Mouse (Mus musculus) kidney, postnatal 36 days (tissue): Measurements from ENCODE around the gene Fmc1.
"Not testable (repeated sequence)": the region's sequence is repeated elsewhere in the genome, so short reads cannot be mapped to it uniquely, and the experiment has no call there.

ENCODE experiments used
- DNase-seq, 2 experiments: peaks; one replicate each; pipeline ENCODE4 v3.0.0; 2021 to 2022; ENCODE audit warnings: mixed read lengths in 2 of 2

Gene Fmc1

GRCm38 (mm10) chr6:38533428-38534405 is at the start of gene Fmc1:
TSS of gene Fmc1 (plus strand) at chr6:38533502.
- DNase-seq: peak; percentile 97 to 99

- DNase-seq: peak; percentile 55 to 79
Measured at GRCm38 (mm10) chr6:38492550-38492949, 40.8 kb upstream of the Fmc1 start.

GRCm38 (mm10) chr6:38495641-38496040 is 37.7 kb upstream of the Fmc1 start:
- DNase-seq: no peak

- DNase-seq: no peak
Measured at GRCm38 (mm10) chr6:38512096-38512495, 21.2 kb upstream of the Fmc1 start.

GRCm38 (mm10) chr6:38512830-38513229 is 20.5 kb upstream of the Fmc1 start:
- DNase-seq: no peak

- DNase-seq: no peak
Measured at GRCm38 (mm10) chr6:38515201-38515600, 18.1 kb upstream of the Fmc1 start.

- peak in 1 of 2 experiments; percentile 25 for DNase-seq
Measured at GRCm38 (mm10) chr6:38523851-38524250, 9.5 kb upstream of the Fmc1 start.

GRCm38 (mm10) chr6:38531211-38531820 is 2.0 kb upstream of the Fmc1 start:
- peak; percentile 36 to 45 for DNase-seq

- DNase-seq: no peak
Measured at GRCm38 (mm10) chr6:38532500-38533420, 542 bp upstream of the Fmc1 start.

- peak; percentile 95 to 99 for DNase-seq
Measured at GRCm38 (mm10) chr6:38534640-38535365, 1.5 kb downstream of the Fmc1 start.

- DNase-seq: no peak
Measured at GRCm38 (mm10) chr6:38535366-38535690, 2.0 kb downstream of the Fmc1 start.

GRCm38 (mm10) chr6:38535788-38536187 is 2.5 kb downstream of the Fmc1 start:
- no peak for DNase-seq

- DNase-seq: not testable (repeated sequence)
Measured at GRCm38 (mm10) chr6:38544141-38544540, 10.8 kb downstream of the Fmc1 start.

GRCm38 (mm10) chr6:38547005-38547404 is 13.7 kb downstream of the Fmc1 start:
- not testable (repeated sequence) for DNase-seq

- no peak for DNase-seq
Measured at GRCm38 (mm10) chr6:38547707-38548106, 14.4 kb downstream of the Fmc1 start.

GRCm38 (mm10) chr6:38548595-38548994 is 15.3 kb downstream of the Fmc1 start:
- DNase-seq: not testable (repeated sequence)

- DNase-seq: not testable (repeated sequence)
Measured at GRCm38 (mm10) chr6:38549840-38550239, 16.5 kb downstream of the Fmc1 start.

GRCm38 (mm10) chr6:38550250-38551061 is 17.2 kb downstream of the Fmc1 start:
- DNase-seq: peak; percentile 71 to 72

GRCm38 (mm10) chr6:38551062-38551988 is 18.0 kb downstream of the Fmc1 start, which contains the start of gene Luc7l2:
TSS of gene Luc7l2 (plus strand) at chr6:38551334.
- peak; percentile 96 to 97 for DNase-seq
